Mouse (Mus musculus): ENCODE measurements around the gene Slc39a3.

GRCm38 (mm10) chr10:81019687-81020086 lies 17.5 kb downstream of the Slc39a3 start:
- TF ChIP-seq CTCF (IDR thresholded peaks at IDR 0.05; ENCODE audit: control insufficient read depth, insufficient read depth, insufficient read length) (no peak), MAX (IDR thresholded peaks at IDR 0.05) (no peak), FOSL1 (IDR thresholded peaks at IDR 0.05; ENCODE audit: insufficient read depth, low read length, poor library complexity, severe bottlenecking) (no peak), USF1 (IDR thresholded peaks at IDR 0.05; ENCODE audit: low read depth) (no peak), CEBPB (IDR thresholded peaks at IDR 0.05; ENCODE audit: low read depth) (no peak), MYOD1 (IDR thresholded peaks at IDR 0.05; ENCODE audit: control insufficient read depth, insufficient read length, low read depth) (no peak)
